Mouse (Mus musculus) embryonic facial prominence, embryonic 15.5 days (tissue): ENCODE results near the gene Poll. TPM values are rescaled to one million over a fixed set of nuclear protein-coding genes. Genes with fewer than 3 reads are reported as not detected.
"Not testable (repeated sequence)": the region's sequence is repeated elsewhere in the genome, so short reads cannot be mapped to it uniquely, and the experiment has no call there.

Source experiments
- ATAC-seq: fragments of 200-750 bp; cut with Nextera tagmentation; 2 replicates; pipeline ENCODE4 v1.8.0; 2017; ENCODE audit warnings: low read depth, moderate TSS enrichment; ENCODE audit not compliant: insufficient number of reproducible peaks, low FRiP score, low TSS enrichment
- H3K27ac ChIP-seq: fragments of 300-500 bp; sonication (generic); replicated peaks from 2 replicates; pipeline ENCODE4 v1.5.1; 2015; ENCODE audit warnings: mild to moderate bottlenecking, inconsistent platforms
- H3K27me3 ChIP-seq: fragments of 300-500 bp; sonication (generic); 2 replicates; pipeline ENCODE4 v1.6.1; 2015; ENCODE audit warnings: inconsistent platforms
- H3K36me3 ChIP-seq: fragments of 300-500 bp; sonication (generic); 2 replicates; pipeline ENCODE4 v1.6.1; 2015; ENCODE audit warnings: mild to moderate bottlenecking, inconsistent platforms
- H3K4me1 ChIP-seq: fragments of 300-500 bp; sonication (generic); 2 replicates; pipeline ENCODE4 v1.6.1; 2015; ENCODE audit warnings: inconsistent platforms
- H3K4me2 ChIP-seq: fragments of 300-500 bp; sonication (generic); replicated peaks from 2 replicates; pipeline ENCODE4 v1.6.1; 2015; ENCODE audit warnings: mild to moderate bottlenecking, inconsistent platforms
- H3K4me3 ChIP-seq: fragments of 300-500 bp; sonication (generic); replicated peaks from 2 replicates; pipeline ENCODE4 v1.5.1; 2015; ENCODE audit warnings: mild to moderate bottlenecking, inconsistent platforms
- H3K9ac ChIP-seq: fragments of 300-500 bp; sonication (generic); 2 replicates; pipeline ENCODE4 v1.6.1; 2015; ENCODE audit warnings: inconsistent platforms
- H3K9me3 ChIP-seq: fragments of 300-500 bp; sonication (generic); replicated peaks from 2 replicates; pipeline ENCODE4 v1.6.1; 2016; ENCODE audit warnings: inconsistent platforms
- WGBS: fragments of 180-500 bp; shearing (Covaris S2); methylation state at CpG from one replicate; pipeline ENCODE4 v1.1.7; 2015; 5-methylcytosine and 5-hydroxymethylcytosine counted together
- polyA plus RNA-seq: library from polyadenylated mRNA; unstranded; fragments of >200 nt; fragmentation: Nextera tagmentation; extraction: Ambion mirVana; gene quantifications from 2 replicates; pipeline ENCODE4 v1.2.1, GENCODE M21; 2015

The Poll gene
- polyA plus RNA-seq, 1 experiment from 2014 or later: 15.5 TPM

- Histone ChIP-seq H3K4me3 (no peak overlapping the region), H3K4me1 (peaks cover 8% of the 10 kb centered on the region), H3K9ac (no peak overlapping the region), H3K4me2 (no peak overlapping the region), H3K27me3 (peaks cover 16% of the 10 kb centered on the region), H3K36me3 (peaks cover 21% of the 10 kb centered on the region; the same call in 1 of the 2 replicates), H3K27ac (no peak overlapping the region), H3K9me3 (no peaks in the 10 kb centered on the region)
- no peak for ATAC-seq
- WGBS: 83% methylated on average over 23 of the region's 23 CpGs
Measured at GRCm38 (mm10) chr19:45549128-45549915, 11.0 kb downstream of the Poll start.

- peaks cover 24% of the 10 kb centered on the region for H3K27me3 ChIP-seq
- not testable (repeated sequence) for H3K9me3 ChIP-seq, H3K4me3 ChIP-seq, ATAC-seq, H3K27ac ChIP-seq, H3K36me3 ChIP-seq, H3K9ac ChIP-seq, H3K4me2 ChIP-seq
- peaks cover 11% of the 10 kb centered on the region for H3K4me1 ChIP-seq
Measured at GRCm38 (mm10) chr19:45548196-45548595, 12.1 kb downstream of the Poll start.

- peak; percentile 76 for ATAC-seq
- peak overlapping the region; percentile 31; the same call in 1 of the 2 replicates for H3K9ac ChIP-seq
- under 1% methylated on average over 30 of the region's 30 CpGs for WGBS
- no peaks in the 10 kb centered on the region for H3K9me3 ChIP-seq
- H3K27ac ChIP-seq: no peak overlapping the region
- peaks cover 27% of the 10 kb centered on the region for H3K4me1 ChIP-seq
- peak overlapping the region; percentile 96 for H3K4me2 ChIP-seq
- H3K4me3 ChIP-seq: peak overlapping the region; percentile 46
- H3K27me3 ChIP-seq: peaks cover 50% of the 10 kb centered on the region
- no peaks in the 10 kb centered on the region for H3K36me3 ChIP-seq
Measured at GRCm38 (mm10) chr19:45544925-45545321, 15.4 kb downstream of the Poll start.

- H3K27ac ChIP-seq: no peak overlapping the region
- peak overlapping the region; percentile 96 for H3K4me2 ChIP-seq
- no peaks in the 10 kb centered on the region for H3K36me3 ChIP-seq
- peak overlapping the region; percentile 31; the same call in 1 of the 2 replicates for H3K9ac ChIP-seq
- H3K4me1 ChIP-seq: peaks cover 27% of the 10 kb centered on the region
- no peaks in the 10 kb centered on the region for H3K9me3 ChIP-seq
- 2% methylated on average over 21 of the region's 26 CpGs for WGBS
- peak overlapping the region; percentile 46 for H3K4me3 ChIP-seq
- H3K27me3 ChIP-seq: peaks cover 50% of the 10 kb centered on the region
- ATAC-seq: no peak
Measured at GRCm38 (mm10) chr19:45544152-45544924, 16.0 kb downstream of the Poll start.

- H3K9me3 ChIP-seq: no peaks in the 10 kb centered on the region
- H3K4me1 ChIP-seq: peaks cover 27% of the 10 kb centered on the region
- H3K36me3 ChIP-seq: no peaks in the 10 kb centered on the region
- no peak overlapping the region for H3K9ac ChIP-seq
- peak overlapping the region; percentile 81 for H3K4me2 ChIP-seq
- 23% methylated on average over 3 of the region's 3 CpGs for WGBS
- peak overlapping the region; percentile 41 for H3K4me3 ChIP-seq
- H3K27ac ChIP-seq: no peak overlapping the region
- ATAC-seq: no peak
- peaks cover 46% of the 10 kb centered on the region for H3K27me3 ChIP-seq
Measured at GRCm38 (mm10) chr19:45542061-45542460, 18.3 kb downstream of the Poll start.

GRCm38 (mm10) chr19:45541409-45542041 is 18.8 kb downstream of the Poll start:
- no peaks in the 10 kb centered on the region for H3K36me3 ChIP-seq
- no peak overlapping the region for H3K27ac ChIP-seq
- H3K27me3 ChIP-seq: peaks cover 46% of the 10 kb centered on the region
- peak overlapping the region; percentile 15; the same call in 1 of the 2 replicates for H3K9ac ChIP-seq
- peak overlapping the region; percentile 81 for H3K4me2 ChIP-seq
- H3K4me1 ChIP-seq: peaks cover 27% of the 10 kb centered on the region
- no peaks in the 10 kb centered on the region for H3K9me3 ChIP-seq
- under 1% methylated on average over 55 of the region's 58 CpGs for WGBS
- no peak for ATAC-seq
- H3K4me3 ChIP-seq: peak overlapping the region; percentile 41

GRCm38 (mm10) chr19:45540657-45541408 is 19.5 kb downstream of the Poll start:
- peaks cover 27% of the 10 kb centered on the region for H3K4me1 ChIP-seq
- H3K4me2 ChIP-seq: peak overlapping the region; percentile 81
- no peak for ATAC-seq
- WGBS: 22% methylated on average over 8 of the region's 8 CpGs
- H3K9ac ChIP-seq: no peak overlapping the region
- peak overlapping the region; percentile 41 for H3K4me3 ChIP-seq
- H3K27ac ChIP-seq: no peak overlapping the region
- H3K36me3 ChIP-seq: no peaks in the 10 kb centered on the region
- no peaks in the 10 kb centered on the region for H3K9me3 ChIP-seq
- H3K27me3 ChIP-seq: peaks cover 43% of the 10 kb centered on the region

- Histone ChIP-seq H3K36me3 (no peaks in the 10 kb centered on the region), H3K27me3 (peaks cover 21% of the 10 kb centered on the region), H3K27ac (no peak overlapping the region), H3K4me1 (peaks cover 16% of the 10 kb centered on the region), H3K4me2 (no peak overlapping the region), H3K9me3 (no peaks in the 10 kb centered on the region), H3K9ac (no peak overlapping the region), H3K4me3 (no peak overlapping the region)
- 72% methylated on average over 1 of the region's 1 CpGs for WGBS
- no peak for ATAC-seq
Measured at GRCm38 (mm10) chr19:45537505-45537904, 22.8 kb downstream of the Poll start.

GRCm38 (mm10) chr19:45535929-45536328 is 24.4 kb downstream of the Poll start:
- WGBS: 49% methylated on average over 6 of the region's 6 CpGs
- H3K27ac ChIP-seq: no peak overlapping the region
- H3K4me2 ChIP-seq: no peak overlapping the region
- H3K4me3 ChIP-seq: no peak overlapping the region
- H3K4me1 ChIP-seq: peaks cover 3% of the 10 kb centered on the region
- H3K27me3 ChIP-seq: peaks cover 10% of the 10 kb centered on the region
- no peaks in the 10 kb centered on the region for H3K9me3 ChIP-seq
- no peak overlapping the region for H3K9ac ChIP-seq
- no peaks in the 10 kb centered on the region for H3K36me3 ChIP-seq
- ATAC-seq: no peak

- H3K4me3 ChIP-seq: no peak overlapping the region
- peaks cover 4% of the 10 kb centered on the region; the same call in 1 of the 2 replicates for H3K36me3 ChIP-seq
- peaks cover 3% of the 10 kb centered on the region for H3K27me3 ChIP-seq
- no peak overlapping the region for H3K27ac ChIP-seq
- 72% methylated on average over 8 of the region's 8 CpGs for WGBS
- H3K9me3 ChIP-seq: no peaks in the 10 kb centered on the region
- H3K4me1 ChIP-seq: no peaks in the 10 kb centered on the region
- H3K4me2 ChIP-seq: no peak overlapping the region
- H3K9ac ChIP-seq: no peak overlapping the region
- no peak for ATAC-seq
Measured at GRCm38 (mm10) chr19:45535214-45535735, 25.1 kb downstream of the Poll start.
